Comparison of ENCODE assay signal across 10 mouse cellular contexts in genomic region chr10:75632633-75633032, GRCm38 (mm10). TPM values are rescaled to one million over a fixed set of nuclear protein-coding genes. Genes with fewer than 3 reads are reported as not detected.
DNase-seq lines count a peak whose midpoint lies in the region; ATAC-seq and TF ChIP-seq lines count a peak whose summit lies in the region.
"Had no signal": no experiment of that assay in that cellular context is flagged by ENCODE, and none has a peak within 500 bp of the region (broad histone marks: within the 10 kb centered on the region; RNA-seq: fewer than 3 reads in every experiment).

No protein-coding gene starts in this region.

- H3K9me3 ChIP-seq in hindbrain, postnatal 0 days (ENCODE audit: low read length): no peaks in the 10 kb centered on the region
- no peaks in the 10 kb centered on the region for H3K9me3 ChIP-seq in hindbrain, embryonic 13.5 days
- H3K9me3 ChIP-seq in embryonic facial prominence, embryonic 13.5 days: no peaks in the 10 kb centered on the region
- H3K9me3 ChIP-seq in limb, embryonic 14.5 days (ENCODE audit: control insufficient read depth, low read length): no peaks in the 10 kb centered on the region
- H3K9me3 ChIP-seq: G1E had no signal

- WGBS in hindbrain, postnatal 0 days: 21% methylated on average over 5 of the region's 5 CpGs
- 48% methylated on average over 5 of the region's 5 CpGs for WGBS in hindbrain, embryonic 13.5 days
- WGBS in embryonic facial prominence, embryonic 13.5 days: 20% methylated on average over 5 of the region's 5 CpGs
- 30% methylated on average over 5 of the region's 5 CpGs for WGBS in limb, embryonic 14.5 days

- ATAC-seq in hindbrain, postnatal 0 days: peak; percentile 76; the same call in 1 of the 2 replicates
- ATAC-seq in hindbrain, embryonic 13.5 days (ENCODE audit: low FRiP score): no peak
- peak; percentile 44; the same call in 1 of the 2 replicates for ATAC-seq in embryonic facial prominence, embryonic 13.5 days (ENCODE audit: insufficient number of reproducible peaks, insufficient read depth, low FRiP score, low TSS enrichment, low read depth)
- peak; percentile 82 for ATAC-seq in limb, embryonic 14.5 days (ENCODE audit: low FRiP score, low read depth)
- ATAC-seq in monocyte, adult 5-6 weeks (replicated peaks; ENCODE audit: insufficient number of reproducible peaks, low FRiP score, low TSS enrichment, poor library complexity, severe bottlenecking): no peak

- H3K9ac ChIP-seq in hindbrain, postnatal 0 days (replicated peaks; ENCODE audit: low read length): 0 out of 2 replicates have a peak overlapping the region, but pooled peaks have one; percentile 13
- no peak overlapping the region for H3K9ac ChIP-seq in hindbrain, embryonic 13.5 days
- H3K9ac ChIP-seq in embryonic facial prominence, embryonic 13.5 days: no peak overlapping the region
- H3K9ac ChIP-seq in limb, embryonic 14.5 days (ENCODE audit: low read depth, low read length, severe bottlenecking): no peak overlapping the region
- H3K9ac ChIP-seq: liver, embryonic 14.5 days had no signal

- peak; percentile 55 for DNase-seq in hindbrain, postnatal 0 days (ENCODE audit: low spot score)
- peak; percentile 46 for DNase-seq in R1 (ENCODE audit: low read depth, low spot score)
- DNase-seq in limb, embryonic 14.5 days (ENCODE audit: low spot score): peak; percentile 70
- DNase-seq in spleen, adult 12 weeks (ENCODE audit: low spot score): no peak
- DNase-seq in Muller cell, postnatal 12 days (ENCODE audit: inconsistent ontology term): no peak

- no peak overlapping the region for H3K4me2 ChIP-seq in hindbrain, postnatal 0 days (ENCODE audit: low read depth, low read length)
- H3K4me2 ChIP-seq in hindbrain, embryonic 13.5 days: no peak overlapping the region
- H3K4me2 ChIP-seq in embryonic facial prominence, embryonic 13.5 days: no peak overlapping the region; the same call in 1 of the 2 replicates
- no peak overlapping the region for H3K4me2 ChIP-seq in limb, embryonic 14.5 days (replicated peaks; ENCODE audit: low read depth, low read length, severe bottlenecking)

- no peak for TF ChIP-seq CTCF in hindbrain, postnatal 0 days (IDR thresholded peaks at IDR 0.05; ENCODE audit: low read depth)

- peak overlapping the region; percentile 56; the same call in 1 of the 2 replicates for H3K27ac ChIP-seq in hindbrain, postnatal 0 days
- no peak overlapping the region for H3K27ac ChIP-seq in hindbrain, embryonic 13.5 days
- H3K27ac ChIP-seq in embryonic facial prominence, embryonic 13.5 days: peak overlapping the region; percentile 13; the same call in 1 of the 2 replicates
- no peak overlapping the region for H3K27ac ChIP-seq in limb, embryonic 14.5 days (replicated peaks; ENCODE audit: low read depth, low read length)
- H3K27ac ChIP-seq: liver, embryonic 14.5 days had no signal

- no peaks in the 10 kb centered on the region; the same call in none of the 2 replicates for H3K4me1 ChIP-seq in hindbrain, postnatal 0 days (ENCODE audit: insufficient read depth, low read length)
- H3K4me1 ChIP-seq in hindbrain, embryonic 13.5 days (replicated peaks): peaks cover 9% of the 10 kb centered on the region
- peaks cover 11% of the 10 kb centered on the region; the same call in 1 of the 2 replicates for H3K4me1 ChIP-seq in embryonic facial prominence, embryonic 13.5 days
- H3K4me1 ChIP-seq in limb, embryonic 14.5 days (ENCODE audit: control insufficient read depth, insufficient read depth, low read length): no peaks in the 10 kb centered on the region

- H3K27me3 ChIP-seq in hindbrain, postnatal 0 days (ENCODE audit: insufficient read depth, low read length): no peaks in the 10 kb centered on the region
- H3K27me3 ChIP-seq in hindbrain, embryonic 13.5 days: no peaks in the 10 kb centered on the region
- H3K27me3 ChIP-seq in embryonic facial prominence, embryonic 13.5 days: no peaks in the 10 kb centered on the region
- H3K27me3 ChIP-seq in limb, embryonic 14.5 days (ENCODE audit: control insufficient read depth, insufficient read depth, low read length): no peaks in the 10 kb centered on the region

- no peak overlapping the region for H3K4me3 ChIP-seq in hindbrain, postnatal 0 days (ENCODE audit: low read length)
- H3K4me3 ChIP-seq in hindbrain, embryonic 13.5 days: no peak overlapping the region
- no peak overlapping the region for H3K4me3 ChIP-seq in embryonic facial prominence, embryonic 13.5 days
- H3K4me3 ChIP-seq in limb, embryonic 14.5 days (replicated peaks; ENCODE audit: low read length): no peak overlapping the region

- H3K36me3 ChIP-seq in hindbrain, postnatal 0 days (ENCODE audit: insufficient read depth, low read length): no peaks in the 10 kb centered on the region
- no peaks in the 10 kb centered on the region for H3K36me3 ChIP-seq in hindbrain, embryonic 13.5 days
- no peaks in the 10 kb centered on the region for H3K36me3 ChIP-seq in embryonic facial prominence, embryonic 13.5 days
- H3K36me3 ChIP-seq in limb, embryonic 14.5 days (ENCODE audit: control insufficient read depth, insufficient read depth, low read length): no peaks in the 10 kb centered on the region
- H3K36me3 ChIP-seq: G1E had no signal

- no peak for TF ChIP-seq POLR2A in limb, embryonic 14.5 days (IDR thresholded peaks at IDR 0.05; ENCODE audit: borderline replicate concordance, extremely low read depth, insufficient read depth, insufficient read length)

RNA-seq across cellular contexts. Expression of gene Susd2, which starts 11.2 kb away (rescaled TPM):
- 14.4 and 14.9 TPM in 2 replicates for total RNA-seq in hindbrain, postnatal 0 days (2014; rRNA removed)
- polyA plus RNA-seq in hindbrain, postnatal 0 days (2015; fragmentation: Nextera tagmentation; extraction: Ambion mirVana): 11.2 and 11.4 TPM in 2 replicates
- 3.8 and 4.0 TPM in 2 replicates for polyA plus RNA-seq in hindbrain, embryonic 13.5 days (2015; fragmentation: Nextera tagmentation; extraction: Ambion mirVana)
- polyA plus RNA-seq in embryonic facial prominence, embryonic 13.5 days (2015; fragmentation: Nextera tagmentation; extraction: Ambion mirVana): 1.6 and 2.8 TPM in 2 replicates
- 5.3 and 5.9 TPM in 2 replicates for polyA plus RNA-seq in limb, embryonic 14.5 days (2012; rRNA removed)
- 5.2 and 6.3 TPM in 2 replicates for polyA plus RNA-seq in limb, embryonic 14.5 days (2014; fragmentation: Nextera tagmentation; extraction: Ambion mirVana)
- 0.75 TPM in 1 of 3 replicates, not detected in the others for total RNA-seq in monocyte, adult 5-6 weeks (2017)

RNA-seq across cellular contexts. Expression of gene Ggt5, which starts 43.5 kb away (rescaled TPM):
- total RNA-seq in hindbrain, postnatal 0 days (2014; rRNA removed): 2.8 and 3.4 TPM in 2 replicates
- polyA plus RNA-seq in hindbrain, postnatal 0 days (2015; fragmentation: Nextera tagmentation; extraction: Ambion mirVana): 2.3 TPM in 2 replicates
- 1.9 TPM in 2 replicates for polyA plus RNA-seq in hindbrain, embryonic 13.5 days (2015; fragmentation: Nextera tagmentation; extraction: Ambion mirVana)
- polyA plus RNA-seq in embryonic facial prominence, embryonic 13.5 days (2015; fragmentation: Nextera tagmentation; extraction: Ambion mirVana): 0.96 and 2.0 TPM in 2 replicates
- 7.5 and 9.2 TPM in 2 replicates for polyA plus RNA-seq in limb, embryonic 14.5 days (2012; rRNA removed)
- 1.1 and 1.4 TPM in 2 replicates for polyA plus RNA-seq in limb, embryonic 14.5 days (2014; fragmentation: Nextera tagmentation; extraction: Ambion mirVana)
- 0.75 to 2.8 TPM (median 1.8 TPM) in 3 replicates for total RNA-seq in monocyte, adult 5-6 weeks (2017)
- polyA plus RNA-seq: G1E had no signal

Comparison
In these comparisons a context has a peak if more than half of its experiments do, and no peak if none do; other contexts are left out.
1. ATAC-seq: peak in hindbrain, postnatal 0 days (single experiment), embryonic facial prominence, embryonic 13.5 days (single experiment) and limb, embryonic 14.5 days (single experiment); none in hindbrain, embryonic 13.5 days (single experiment) and monocyte, adult 5-6 weeks (single experiment).
2. H3K27ac ChIP-seq: peak in hindbrain, postnatal 0 days (single experiment) and embryonic facial prominence, embryonic 13.5 days (single experiment); none in hindbrain, embryonic 13.5 days (single experiment) and limb, embryonic 14.5 days (single experiment).
3. DNase-seq: peak in hindbrain, postnatal 0 days (single experiment), R1 (single experiment) and limb, embryonic 14.5 days (single experiment); none in spleen, adult 12 weeks (single experiment) and Muller cell, postnatal 12 days (single experiment).